Comparison of ENCODE assay signal across 8 mouse cellular contexts in the genomic region with DNA sequence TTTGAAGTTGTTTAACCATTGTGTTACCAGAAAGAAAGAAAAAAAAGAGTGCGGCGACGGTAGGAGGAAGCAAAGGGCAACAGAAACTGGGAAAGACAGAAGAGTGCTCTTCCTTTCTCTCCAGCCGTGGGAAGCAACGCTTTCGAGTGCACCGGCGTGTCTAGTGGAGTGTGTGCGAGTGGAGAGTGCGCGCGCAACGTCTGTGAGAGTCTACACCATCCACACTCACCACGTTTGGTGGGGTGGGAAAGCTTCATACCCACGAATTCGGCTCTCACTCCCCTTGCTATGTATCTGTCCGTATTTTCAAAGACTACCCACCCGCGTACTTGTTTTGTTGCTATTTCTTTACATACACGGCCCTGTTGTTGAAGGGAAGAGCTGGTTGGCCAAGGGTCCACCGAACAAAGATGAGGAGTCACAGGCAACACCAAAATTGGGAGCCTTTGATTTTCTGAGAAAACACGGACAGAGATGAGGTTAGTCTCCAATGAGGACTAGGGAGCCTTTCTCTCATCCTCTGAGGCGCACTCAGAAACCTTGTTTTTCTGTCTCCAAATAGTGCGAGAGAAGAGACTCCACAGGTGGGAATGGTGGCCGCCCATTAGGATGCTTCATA. TPM values are rescaled to one million over a fixed set of nuclear protein-coding genes. Genes with fewer than 3 reads are reported as not detected.
DNase-seq lines count a peak whose midpoint lies in the region; ATAC-seq and TF ChIP-seq lines count a peak whose summit lies in the region.

No protein-coding gene starts in this region.

- no peak for TF ChIP-seq CTCF in hindbrain, postnatal 0 days (IDR thresholded peaks at IDR 0.05; ENCODE audit: low read depth)

- ATAC-seq in kidney, embryonic 14.5 days (ENCODE audit: low FRiP score, low TSS enrichment) = no peak
- ATAC-seq in hindbrain, postnatal 0 days = no peak

- H3K27ac ChIP-seq in kidney, embryonic 14.5 days (ENCODE audit: low read depth, low read length) = no peak overlapping the region
- no peak overlapping the region for H3K27ac ChIP-seq in hindbrain, postnatal 0 days

- 1% methylated on average over 25 of the region's 25 CpGs for WGBS in kidney, embryonic 14.5 days
- 1% methylated on average over 25 of the region's 25 CpGs for WGBS in hindbrain, postnatal 0 days

- H3K9ac ChIP-seq in kidney, embryonic 14.5 days (ENCODE audit: low read depth, low read length) = no peak overlapping the region
- no peak overlapping the region for H3K9ac ChIP-seq in hindbrain, postnatal 0 days (replicated peaks; ENCODE audit: low read length)

- no peak for DNase-seq in kidney, postnatal 10 days
- peak; percentile 32 to 34 for DNase-seq in cerebellum, postnatal 14 days
- DNase-seq in hindbrain, postnatal 0 days (ENCODE audit: low spot score) = no peak
- DNase-seq in neural tube, embryonic 10.5 days (ENCODE audit: extremely low spot score, low spot score) = peak; percentile 38
- no peak for DNase-seq in adrenal gland, postnatal 14 days
- no peak for DNase-seq in left cerebral cortex, postnatal 10 days (ENCODE audit: extremely low spot score in 1 of 2, low spot score in 2 of 2)
- no peak for DNase-seq in lung, postnatal 25 days (ENCODE audit: low spot score)

- peak overlapping the region; percentile 6; the same call in 1 of the 2 replicates for H3K4me3 ChIP-seq in kidney, embryonic 14.5 days (ENCODE audit: low read length)
- H3K4me3 ChIP-seq in hindbrain, postnatal 0 days (ENCODE audit: low read length) = peak overlapping the region; percentile 35

- peaks cover 94% of the 10 kb centered on the region for H3K27me3 ChIP-seq in kidney, embryonic 14.5 days (ENCODE audit: control insufficient read depth, insufficient read depth, low read length)
- peaks cover 60% of the 10 kb centered on the region for H3K27me3 ChIP-seq in hindbrain, postnatal 0 days (ENCODE audit: insufficient read depth, low read length)

- intact Hi-C loops in left cerebral cortex, postnatal 10 days (cut with DNase I) = loop anchor here (2.0 kb wide), 1 partner anchor 115 kb away; no protein-coding TSS in a partner anchor

- peaks cover 8% of the 10 kb centered on the region for H3K4me1 ChIP-seq in kidney, embryonic 14.5 days (ENCODE audit: control insufficient read depth, insufficient read depth, low read length)
- H3K4me1 ChIP-seq in hindbrain, postnatal 0 days (ENCODE audit: insufficient read depth, low read length) = peaks cover 6% of the 10 kb centered on the region; the same call in 1 of the 2 replicates

- H3K4me2 ChIP-seq in kidney, embryonic 14.5 days (replicated peaks; ENCODE audit: low read depth, low read length) = peak overlapping the region; percentile 9; the same call in 1 of the 2 replicates
- H3K4me2 ChIP-seq in hindbrain, postnatal 0 days (ENCODE audit: low read depth, low read length) = peak overlapping the region; percentile 54

- H3K36me3 ChIP-seq in kidney, embryonic 14.5 days (ENCODE audit: control insufficient read depth, insufficient read depth, low read length) = no peaks in the 10 kb centered on the region
- H3K36me3 ChIP-seq in hindbrain, postnatal 0 days (ENCODE audit: insufficient read depth, low read length) = no peaks in the 10 kb centered on the region

- H3K9me3 ChIP-seq in kidney, embryonic 14.5 days (ENCODE audit: control insufficient read depth, low read length) = 0 out of 2 replicates have a peak, but pooled peaks cover 4% of the 10 kb centered on the region
- peaks cover 3% of the 10 kb centered on the region; the same call in 1 of the 2 replicates for H3K9me3 ChIP-seq in hindbrain, postnatal 0 days (ENCODE audit: low read length)

RNA-seq across cellular contexts. Expression of a gene that starts 0.8 kb away (rescaled TPM):
- polyA plus RNA-seq in kidney, embryonic 14.5 days (2014; fragmentation: Nextera tagmentation; extraction: Ambion mirVana) = not detected in 2 replicates
- total RNA-seq in hindbrain, postnatal 0 days (2014; rRNA removed) = 5.7 and 6.1 TPM in 2 replicates
- polyA plus RNA-seq in hindbrain, postnatal 0 days (2015; fragmentation: Nextera tagmentation; extraction: Ambion mirVana) = 1.9 TPM in 2 replicates
- not detected in 2 replicates for total RNA-seq in adrenal gland, postnatal 14 days (2021)
- total RNA-seq in left cerebral cortex, postnatal 10 days (2021) = under 1 TPM; 0.59 to 0.88 TPM

Comparison
In these comparisons a context has a peak if more than half of its experiments do, and no peak if none do; other contexts are left out.
1. DNase-seq: peak in cerebellum, postnatal 14 days (2 of 2) and neural tube, embryonic 10.5 days (single experiment); none in kidney, postnatal 10 days (single experiment), hindbrain, postnatal 0 days (single experiment), adrenal gland, postnatal 14 days (single experiment), left cerebral cortex, postnatal 10 days (0 of 2) and lung, postnatal 25 days (single experiment).